Mouse (Mus musculus): Measurements from ENCODE around the gene Ddit4. TPM values are rescaled to one million over a fixed set of nuclear protein-coding genes. Genes with fewer than 3 reads are reported as not detected.

The Ddit4 gene
- polyA plus RNA-seq, 1 experiment, result 0.06 TPM

GRCm38 (mm10) chr10:59965788-59966187, 14.2 kb upstream of the Ddit4 start:
- Histone ChIP-seq H3K4me3 (replicated peaks) (no peak overlapping the region), H3K9me3 (ENCODE audit: control insufficient read depth, low read length) (peaks cover 2% of the 10 kb centered on the region; the same call in 1 of the 2 replicates), H3K4me1 (ENCODE audit: control insufficient read depth) (peaks cover 15% of the 10 kb centered on the region), H3K27me3 (ENCODE audit: control insufficient read depth) (peaks cover 39% of the 10 kb centered on the region), H3K36me3 (ENCODE audit: control insufficient read depth) (no peaks in the 10 kb centered on the region)
- TF ChIP-seq TAL1 (IDR thresholded peaks at IDR 0.05; ENCODE audit: low read length) (no peak), GATA1 (IDR thresholded peaks at IDR 0.05; ENCODE audit: low read length) (no peak)

GRCm38 (mm10) chr10:59965362-59965695, 13.7 kb upstream of the Ddit4 start:
- no peak for TF ChIP-seq TAL1 (IDR thresholded peaks at IDR 0.05; ENCODE audit: low read length)
- TF ChIP-seq GATA1 (IDR thresholded peaks at IDR 0.05; ENCODE audit: low read length), result no peak
- H3K27me3 ChIP-seq (ENCODE audit: control insufficient read depth), result peaks cover 35% of the 10 kb centered on the region

GRCm38 (mm10) chr10:59964504-59965361, 13.1 kb upstream of the Ddit4 start:
- H3K9me3 ChIP-seq (ENCODE audit: control insufficient read depth, low read length), result peaks cover 2% of the 10 kb centered on the region; the same call in 1 of the 2 replicates
- H3K4me3 ChIP-seq (replicated peaks), result no peak overlapping the region
- peaks cover 4% of the 10 kb centered on the region for H3K4me1 ChIP-seq (ENCODE audit: control insufficient read depth)
- TF ChIP-seq TAL1 (IDR thresholded peaks at IDR 0.05; ENCODE audit: low read length) (no peak), GATA1 (IDR thresholded peaks at IDR 0.05; ENCODE audit: low read length) (no peak)
- H3K36me3 ChIP-seq (ENCODE audit: control insufficient read depth), result no peaks in the 10 kb centered on the region
- H3K27me3 ChIP-seq (ENCODE audit: control insufficient read depth), result peaks cover 29% of the 10 kb centered on the region

More at GRCm38 (mm10) chr10:59965362-59965695, 13.7 kb upstream of the Ddit4 start:
- peaks cover 2% of the 10 kb centered on the region; the same call in 1 of the 2 replicates for H3K9me3 ChIP-seq (ENCODE audit: control insufficient read depth, low read length)
- H3K36me3 ChIP-seq (ENCODE audit: control insufficient read depth), result no peaks in the 10 kb centered on the region
- H3K4me3 ChIP-seq (replicated peaks), result no peak overlapping the region
- peaks cover 10% of the 10 kb centered on the region for H3K4me1 ChIP-seq (ENCODE audit: control insufficient read depth)

- 0 out of 2 replicates have a peak, but pooled peaks have one; percentile 17 for TF ChIP-seq GATA1 (IDR thresholded peaks at IDR 0.05; ENCODE audit: low read length)
- no peak for TF ChIP-seq TAL1 (IDR thresholded peaks at IDR 0.05; ENCODE audit: low read length)
- H3K4me1 ChIP-seq (ENCODE audit: control insufficient read depth), result 0 out of 2 replicates have a peak, but pooled peaks cover 1% of the 10 kb centered on the region
- no peak overlapping the region for H3K4me3 ChIP-seq (replicated peaks)
- peaks cover 2% of the 10 kb centered on the region; the same call in 1 of the 2 replicates for H3K9me3 ChIP-seq (ENCODE audit: control insufficient read depth, low read length)
- H3K27me3 ChIP-seq (ENCODE audit: control insufficient read depth), result peaks cover 28% of the 10 kb centered on the region
- H3K36me3 ChIP-seq (ENCODE audit: control insufficient read depth), result no peaks in the 10 kb centered on the region
These were observed 12.0 kb upstream of the Ddit4 start for GRCm38 (mm10) chr10:59963609-59964008.

- no peaks in the 10 kb centered on the region for H3K36me3 ChIP-seq (ENCODE audit: control insufficient read depth)
- H3K9me3 ChIP-seq (ENCODE audit: control insufficient read depth, low read length), result no peaks in the 10 kb centered on the region
- TF ChIP-seq TAL1 (IDR thresholded peaks at IDR 0.05; ENCODE audit: low read length) (no peak), GATA1 (IDR thresholded peaks at IDR 0.05; ENCODE audit: low read length) (no peak)
- peaks cover 41% of the 10 kb centered on the region for H3K27me3 ChIP-seq (ENCODE audit: control insufficient read depth)
- H3K4me3 ChIP-seq (replicated peaks), result no peak overlapping the region
- no peaks in the 10 kb centered on the region for H3K4me1 ChIP-seq (ENCODE audit: control insufficient read depth)
These were observed 7.9 kb upstream of the Ddit4 start for GRCm38 (mm10) chr10:59959517-59959916.

- Histone ChIP-seq H3K36me3 (ENCODE audit: control insufficient read depth) (no peaks in the 10 kb centered on the region), H3K27me3 (ENCODE audit: control insufficient read depth) (peaks cover 48% of the 10 kb centered on the region), H3K4me3 (replicated peaks) (no peak overlapping the region), H3K9me3 (ENCODE audit: control insufficient read depth, low read length) (no peaks in the 10 kb centered on the region), H3K4me1 (ENCODE audit: control insufficient read depth) (peaks cover 2% of the 10 kb centered on the region; the same call in 1 of the 2 replicates)
- TF ChIP-seq TAL1 (IDR thresholded peaks at IDR 0.05; ENCODE audit: low read length) (no peak), GATA1 (IDR thresholded peaks at IDR 0.05; ENCODE audit: low read length) (no peak)
These were observed 6.8 kb upstream of the Ddit4 start for GRCm38 (mm10) chr10:59958458-59958857.

GRCm38 (mm10) chr10:59957171-59958149, 5.8 kb upstream of the Ddit4 start:
- peaks cover 5% of the 10 kb centered on the region for H3K4me1 ChIP-seq (ENCODE audit: control insufficient read depth)
- no peaks in the 10 kb centered on the region for H3K9me3 ChIP-seq (ENCODE audit: control insufficient read depth, low read length)
- TF ChIP-seq GATA1 (IDR thresholded peaks at IDR 0.05; ENCODE audit: low read length), result no peak
- no peak for TF ChIP-seq TAL1 (IDR thresholded peaks at IDR 0.05; ENCODE audit: low read length)
- H3K27me3 ChIP-seq (ENCODE audit: control insufficient read depth), result peaks cover 58% of the 10 kb centered on the region
- no peak overlapping the region for H3K4me3 ChIP-seq (replicated peaks)
- no peaks in the 10 kb centered on the region for H3K36me3 ChIP-seq (ENCODE audit: control insufficient read depth)

- Histone ChIP-seq H3K4me3 (replicated peaks) (no peak overlapping the region), H3K36me3 (ENCODE audit: control insufficient read depth) (no peaks in the 10 kb centered on the region), H3K27me3 (ENCODE audit: control insufficient read depth) (peaks cover 66% of the 10 kb centered on the region), H3K4me1 (ENCODE audit: control insufficient read depth) (peaks cover 12% of the 10 kb centered on the region), H3K9me3 (ENCODE audit: control insufficient read depth, low read length) (no peaks in the 10 kb centered on the region)
- TF ChIP-seq GATA1 (IDR thresholded peaks at IDR 0.05; ENCODE audit: low read length) (no peak), TAL1 (IDR thresholded peaks at IDR 0.05; ENCODE audit: low read length) (no peak)
These were observed 5.0 kb upstream of the Ddit4 start for GRCm38 (mm10) chr10:59956681-59957080.

All from erythroblast, embryonic 14.5 days (primary cell).